Mouse (Mus musculus): Measurements from ENCODE around the gene Tcf12.

Tcf12 gene

DNA sequence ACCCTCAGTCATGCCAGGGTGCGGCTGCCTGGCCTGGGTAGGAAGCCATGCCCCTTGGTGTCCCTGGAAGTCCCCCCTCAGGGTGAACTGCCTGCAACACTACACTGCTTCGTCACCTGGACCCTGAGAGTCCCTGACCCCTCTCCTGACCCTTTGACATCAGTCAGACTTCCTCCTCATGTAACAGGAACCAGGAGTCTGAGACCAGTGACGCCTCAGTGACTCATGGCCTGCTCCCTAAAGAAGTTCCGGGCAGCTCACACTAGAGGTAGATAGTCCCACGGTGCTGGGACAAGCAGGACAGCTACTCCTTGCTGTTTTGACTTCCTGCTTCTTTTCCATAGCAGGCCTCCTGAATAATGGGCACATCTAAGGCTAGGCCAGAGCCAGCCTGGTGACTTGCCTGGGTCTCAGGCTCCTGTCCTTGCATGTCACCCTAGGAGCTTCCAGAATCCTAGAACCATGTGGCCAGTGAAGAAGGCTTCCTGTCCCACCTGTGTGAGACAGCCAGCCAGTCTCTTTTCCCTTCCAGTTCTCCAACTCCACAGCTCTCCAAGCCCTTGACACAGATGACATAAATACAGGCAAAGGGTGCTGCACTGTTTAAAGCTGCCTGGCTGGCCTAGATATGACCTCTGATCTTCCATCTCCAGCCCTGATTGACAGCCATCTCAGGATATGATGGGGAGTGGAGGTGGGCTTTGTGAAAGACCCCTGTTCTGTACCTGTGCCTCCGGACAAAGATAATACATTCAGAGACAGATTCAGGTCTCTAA is 305.8 kb downstream of the Tcf12 start:
- no peak for DNase-seq (ENCODE audit: low spot score in 2 of 2)

DNA sequence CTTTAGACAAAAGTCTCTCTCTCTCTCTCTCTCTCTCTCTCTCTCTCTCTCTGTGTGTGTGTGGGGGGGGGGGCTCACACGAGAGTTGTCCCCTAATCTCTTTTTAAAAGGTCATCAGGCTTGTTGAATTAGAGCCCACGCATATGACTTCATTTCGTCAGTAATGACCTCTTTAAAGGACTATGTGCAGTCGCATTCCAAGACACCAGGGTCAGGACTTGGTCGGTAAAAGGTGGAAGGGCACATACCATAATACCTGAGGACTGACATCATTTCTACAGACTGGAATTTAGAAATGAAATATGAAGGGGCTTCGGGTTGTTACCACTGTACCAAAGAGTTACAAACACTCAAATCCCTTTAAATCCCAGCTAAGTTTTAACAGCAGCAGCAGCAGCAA is 307.6 kb downstream of the Tcf12 start:
- DNase-seq (ENCODE audit: low spot score in 2 of 2) = no peak

DNA sequence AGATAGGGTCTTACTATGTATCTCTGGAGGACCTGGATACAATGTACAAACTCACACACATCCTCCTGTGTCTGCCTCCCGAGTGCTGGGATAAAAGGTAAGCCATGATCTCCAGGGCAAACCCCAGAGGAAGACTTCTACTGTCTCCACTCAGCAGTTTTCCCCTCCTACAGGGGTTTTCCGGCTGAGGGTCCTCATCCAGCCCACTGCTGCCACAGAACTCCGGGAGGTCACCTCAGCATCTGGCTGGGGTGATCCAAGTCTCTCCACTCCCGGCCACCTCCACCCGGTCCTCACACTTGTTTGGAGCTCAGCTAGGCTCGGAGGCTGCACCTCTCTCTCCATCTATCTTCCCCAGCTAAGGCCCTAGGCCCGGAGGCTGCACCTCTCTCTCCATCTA is 308.4 kb downstream of the Tcf12 start:
- no peak for DNase-seq (ENCODE audit: low spot score in 2 of 2)

GRCm38 (mm10) chr9:71799598-71799997 is 312.1 kb downstream of the Tcf12 start:
- no peak for DNase-seq (ENCODE audit: low spot score in 2 of 2)

GRCm38 (mm10) chr9:71798176-71798575 is 313.5 kb downstream of the Tcf12 start:
- no peak for DNase-seq (ENCODE audit: low spot score in 2 of 2)
